Mouse (Mus musculus): Measurements from ENCODE around the gene Slc16a12. TPM values are rescaled to one million over a fixed set of nuclear protein-coding genes. Genes with fewer than 3 reads are reported as not detected.
A peak's percentile ranks its signal among the peaks of the same experiment; 100 is the strongest.

Gene Slc16a12
- polyA plus RNA-seq, 1 experiment from 2014 or later, result 37.2 TPM

DNA sequence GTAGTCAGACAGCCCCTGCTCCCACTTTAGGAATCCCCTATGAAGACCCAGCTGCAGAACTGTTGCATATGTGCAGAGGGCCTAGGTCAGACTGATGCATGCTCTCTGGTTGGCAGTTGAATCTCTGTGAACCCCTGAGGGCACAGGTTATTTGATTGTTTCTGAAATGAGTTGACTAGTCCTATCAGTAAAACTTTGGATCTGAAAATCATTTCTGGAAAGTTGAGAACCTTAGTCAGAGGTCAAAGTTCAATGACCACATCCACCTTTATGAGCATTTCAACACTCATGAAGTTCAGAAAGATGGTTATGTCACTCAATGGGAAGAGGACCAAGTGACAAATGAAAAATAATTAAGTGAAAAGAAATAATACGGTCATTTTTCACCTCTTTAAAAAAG, 61.6 kb downstream of the Slc16a12 start:
- WGBS (ENCODE audit: insufficient replicate concordance), result 93% methylated on average over 1 of the region's 1 CpGs
- ATAC-seq (replicated peaks; ENCODE audit: insufficient number of reproducible peaks, low FRiP score, low TSS enrichment), result no peak

DNA sequence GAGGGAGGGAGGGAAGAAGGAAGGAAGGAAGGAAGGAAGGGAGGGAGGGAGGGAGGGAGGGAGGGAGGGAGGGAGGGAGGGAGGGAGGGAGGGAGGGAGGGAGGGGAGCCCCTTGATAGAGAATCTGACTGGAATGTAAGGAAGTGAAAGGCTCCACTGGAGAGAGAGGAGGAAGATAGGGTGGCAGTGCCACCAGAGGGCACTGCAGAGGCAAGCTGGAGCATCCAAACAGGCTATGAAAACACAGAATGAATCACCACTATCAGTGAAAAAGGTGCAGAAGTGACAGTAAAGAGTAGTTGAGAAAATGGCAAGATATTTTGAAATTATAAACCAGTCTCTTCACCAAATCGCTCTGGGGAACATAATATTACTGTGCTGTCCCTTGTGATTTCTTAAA, 62.2 kb downstream of the Slc16a12 start:
- H3K9ac ChIP-seq (ENCODE audit: low read depth, low read length), result no peak overlapping the region
- 43% methylated on average over 1 of the region's 1 CpGs for WGBS (ENCODE audit: insufficient replicate concordance)
- no peak for ATAC-seq (replicated peaks; ENCODE audit: insufficient number of reproducible peaks, low FRiP score, low TSS enrichment)

More for the DNA sequence above, 61.6 kb downstream of the Slc16a12 start:
- no peaks in the 10 kb centered on the region for H3K9me3 ChIP-seq (replicated peaks; ENCODE audit: control insufficient read depth, low read length)
- no peak overlapping the region for H3K9ac ChIP-seq (ENCODE audit: low read depth, low read length)
- no peaks in the 10 kb centered on the region for H3K36me3 ChIP-seq (ENCODE audit: control insufficient read depth, insufficient read depth, low read length)
- H3K4me2 ChIP-seq, result no peak overlapping the region
- no peaks in the 10 kb centered on the region for H3K4me1 ChIP-seq (ENCODE audit: control insufficient read depth, insufficient read depth, low read length)
- H3K27me3 ChIP-seq (ENCODE audit: control insufficient read depth, insufficient read depth, low read length), result no peaks in the 10 kb centered on the region
- H3K4me3 ChIP-seq (ENCODE audit: low read depth, low read length), result no peak overlapping the region
- H3K27ac ChIP-seq (ENCODE audit: low read depth, low read length), result no peak overlapping the region

DNA sequence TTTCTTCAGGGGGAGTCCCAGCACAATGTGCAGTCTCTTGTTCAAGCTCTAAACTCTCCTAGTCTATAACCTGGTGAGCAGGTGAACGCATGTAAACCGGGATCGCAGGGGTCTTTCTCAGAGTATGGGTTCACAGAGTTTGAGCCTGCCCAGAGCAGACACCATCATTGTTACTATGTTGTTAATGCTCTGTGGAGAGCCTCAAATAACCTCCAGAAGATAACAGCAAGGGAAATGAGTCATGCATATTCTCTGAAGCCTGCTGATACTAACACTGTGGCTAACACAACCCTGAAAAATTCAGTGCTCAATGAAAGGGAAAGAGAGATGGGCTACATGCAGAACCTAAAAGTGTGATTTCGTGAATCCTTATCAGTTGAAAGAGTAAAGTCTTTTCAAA, 68.7 kb downstream of the Slc16a12 start:
- no peaks in the 10 kb centered on the region for H3K27me3 ChIP-seq (ENCODE audit: control insufficient read depth, insufficient read depth, low read length)
- no peak overlapping the region for H3K4me3 ChIP-seq (ENCODE audit: low read depth, low read length)
- no peaks in the 10 kb centered on the region for H3K9me3 ChIP-seq (replicated peaks; ENCODE audit: control insufficient read depth, low read length)
- WGBS (ENCODE audit: insufficient replicate concordance), result 59% methylated on average over 4 of the region's 4 CpGs
- no peaks in the 10 kb centered on the region for H3K36me3 ChIP-seq (ENCODE audit: control insufficient read depth, insufficient read depth, low read length)
- peak; percentile 55 for ATAC-seq (replicated peaks; ENCODE audit: insufficient number of reproducible peaks, low FRiP score, low TSS enrichment)
- H3K27ac ChIP-seq (ENCODE audit: low read depth, low read length), result no peak overlapping the region
- H3K9ac ChIP-seq (ENCODE audit: low read depth, low read length), result no peak overlapping the region
- no peak overlapping the region for H3K4me2 ChIP-seq
- H3K4me1 ChIP-seq (ENCODE audit: control insufficient read depth, insufficient read depth, low read length), result no peaks in the 10 kb centered on the region

More for the DNA sequence above, 62.2 kb downstream of the Slc16a12 start:
- H3K4me1 ChIP-seq (ENCODE audit: control insufficient read depth, insufficient read depth, low read length), result no peaks in the 10 kb centered on the region
- no peak overlapping the region for H3K4me3 ChIP-seq (ENCODE audit: low read depth, low read length)
- no peaks in the 10 kb centered on the region for H3K9me3 ChIP-seq (replicated peaks; ENCODE audit: control insufficient read depth, low read length)
- H3K27ac ChIP-seq (ENCODE audit: low read depth, low read length), result no peak overlapping the region
- H3K27me3 ChIP-seq (ENCODE audit: control insufficient read depth, insufficient read depth, low read length), result no peaks in the 10 kb centered on the region
- H3K36me3 ChIP-seq (ENCODE audit: control insufficient read depth, insufficient read depth, low read length), result no peaks in the 10 kb centered on the region
- H3K4me2 ChIP-seq, result no peak overlapping the region

DNA sequence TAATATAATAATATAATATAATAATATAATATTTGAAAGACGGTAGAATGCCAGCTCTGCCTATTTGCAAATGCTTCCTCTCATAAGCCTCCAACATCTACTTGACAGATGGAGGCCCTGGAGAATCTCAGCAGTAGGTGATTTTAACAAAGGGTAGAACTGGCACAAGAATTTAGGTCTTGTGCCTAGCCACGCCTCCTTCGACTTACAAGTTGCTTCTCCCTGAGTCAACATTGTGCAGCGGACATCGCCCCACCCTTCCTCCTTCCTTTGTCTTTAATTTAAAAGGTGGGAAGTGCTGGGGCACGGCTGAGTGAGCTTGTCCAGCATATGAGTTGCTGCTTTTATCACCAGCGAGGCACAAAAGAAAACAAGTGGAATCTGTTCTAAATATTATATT, 73.6 kb downstream of the Slc16a12 start:
- 70% methylated on average over 7 of the region's 7 CpGs for WGBS (ENCODE audit: insufficient replicate concordance)
- no peak overlapping the region for H3K4me3 ChIP-seq (ENCODE audit: low read depth, low read length)

DNA sequence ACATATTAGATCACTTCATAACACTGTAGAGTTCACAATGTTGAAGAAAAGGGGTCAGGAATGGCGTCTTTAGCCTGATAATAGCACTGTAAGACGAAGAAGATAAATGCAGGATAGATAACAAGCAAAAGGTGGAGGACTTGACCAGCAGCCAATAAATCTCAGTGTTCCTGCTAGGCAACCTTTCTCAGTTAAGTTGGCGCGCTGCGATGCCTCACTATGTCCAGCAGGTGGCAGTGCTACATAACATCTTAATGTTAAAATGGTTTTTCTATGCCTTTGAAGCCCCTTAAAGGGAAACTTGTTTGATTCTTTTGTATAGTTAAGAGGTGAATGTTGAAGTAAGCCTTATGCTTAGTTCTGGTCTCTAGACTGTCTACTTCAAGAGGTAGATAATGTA, 81.0 kb downstream of the Slc16a12 start:
- WGBS (ENCODE audit: insufficient replicate concordance), result 1% methylated on average over 5 of the region's 5 CpGs
- H3K9ac ChIP-seq (ENCODE audit: low read depth, low read length), result no peak overlapping the region
- H3K9me3 ChIP-seq (replicated peaks; ENCODE audit: control insufficient read depth, low read length), result no peaks in the 10 kb centered on the region
- no peak overlapping the region for H3K4me2 ChIP-seq
- H3K27ac ChIP-seq (ENCODE audit: low read depth, low read length), result no peak overlapping the region
- H3K36me3 ChIP-seq (ENCODE audit: control insufficient read depth, insufficient read depth, low read length), result no peaks in the 10 kb centered on the region
- ATAC-seq (replicated peaks; ENCODE audit: insufficient number of reproducible peaks, low FRiP score, low TSS enrichment), result no peak
- no peak overlapping the region for H3K4me3 ChIP-seq (ENCODE audit: low read depth, low read length)
- H3K27me3 ChIP-seq (ENCODE audit: control insufficient read depth, insufficient read depth, low read length), result no peaks in the 10 kb centered on the region
- 0 out of 2 replicates have a peak, but pooled peaks cover 5% of the 10 kb centered on the region for H3K4me1 ChIP-seq (ENCODE audit: control insufficient read depth, insufficient read depth, low read length)

More for the DNA sequence above, 73.6 kb downstream of the Slc16a12 start:
- H3K4me1 ChIP-seq (ENCODE audit: control insufficient read depth, insufficient read depth, low read length), result no peaks in the 10 kb centered on the region
- H3K27ac ChIP-seq (ENCODE audit: low read depth, low read length), result no peak overlapping the region
- no peaks in the 10 kb centered on the region for H3K27me3 ChIP-seq (ENCODE audit: control insufficient read depth, insufficient read depth, low read length)
- no peaks in the 10 kb centered on the region for H3K9me3 ChIP-seq (replicated peaks; ENCODE audit: control insufficient read depth, low read length)
- H3K9ac ChIP-seq (ENCODE audit: low read depth, low read length), result no peak overlapping the region
- H3K36me3 ChIP-seq (ENCODE audit: control insufficient read depth, insufficient read depth, low read length), result no peaks in the 10 kb centered on the region
- H3K4me2 ChIP-seq, result no peak overlapping the region
- no peak for ATAC-seq (replicated peaks; ENCODE audit: insufficient number of reproducible peaks, low FRiP score, low TSS enrichment)

DNA sequence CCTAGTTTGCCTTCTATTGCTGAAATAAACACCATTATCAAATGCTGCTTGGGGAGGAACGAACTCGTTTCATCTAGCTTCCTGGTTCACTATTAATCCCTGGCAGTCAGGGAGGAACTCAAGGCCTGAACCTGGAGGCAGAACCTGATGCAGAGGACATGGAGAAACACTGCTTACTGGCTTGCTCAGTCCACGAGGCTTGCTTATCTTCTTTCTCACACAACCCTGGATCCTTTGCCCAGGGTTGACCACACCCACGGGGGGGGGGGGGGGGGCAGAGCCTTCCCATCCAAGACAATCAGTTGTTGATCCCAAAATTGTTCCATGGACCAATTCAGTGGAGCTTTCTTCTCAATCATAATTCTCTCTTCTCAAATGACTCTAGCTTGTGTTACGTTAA, 84.3 kb downstream of the Slc16a12 start:
- H3K27me3 ChIP-seq (ENCODE audit: control insufficient read depth, insufficient read depth, low read length), result no peaks in the 10 kb centered on the region
- H3K4me3 ChIP-seq (ENCODE audit: low read depth, low read length), result no peak overlapping the region
- H3K4me1 ChIP-seq (ENCODE audit: control insufficient read depth, insufficient read depth, low read length), result 0 out of 2 replicates have a peak, but pooled peaks cover 5% of the 10 kb centered on the region
- peak; percentile 53; the same call in 1 of the 2 replicates for ATAC-seq (replicated peaks; ENCODE audit: insufficient number of reproducible peaks, low FRiP score, low TSS enrichment)
- WGBS (ENCODE audit: insufficient replicate concordance), result 42% methylated on average over 5 of the region's 5 CpGs
- 0 out of 2 replicates have a peak overlapping the region, but pooled peaks have one; percentile 3 for H3K9ac ChIP-seq (ENCODE audit: low read depth, low read length)
- H3K27ac ChIP-seq (ENCODE audit: low read depth, low read length), result peak overlapping the region; percentile 12; the same call in 1 of the 2 replicates
- H3K36me3 ChIP-seq (ENCODE audit: control insufficient read depth, insufficient read depth, low read length), result no peaks in the 10 kb centered on the region
- peak overlapping the region; percentile 60; the same call in 1 of the 2 replicates for H3K4me2 ChIP-seq
- H3K9me3 ChIP-seq (replicated peaks; ENCODE audit: control insufficient read depth, low read length), result no peaks in the 10 kb centered on the region

DNA sequence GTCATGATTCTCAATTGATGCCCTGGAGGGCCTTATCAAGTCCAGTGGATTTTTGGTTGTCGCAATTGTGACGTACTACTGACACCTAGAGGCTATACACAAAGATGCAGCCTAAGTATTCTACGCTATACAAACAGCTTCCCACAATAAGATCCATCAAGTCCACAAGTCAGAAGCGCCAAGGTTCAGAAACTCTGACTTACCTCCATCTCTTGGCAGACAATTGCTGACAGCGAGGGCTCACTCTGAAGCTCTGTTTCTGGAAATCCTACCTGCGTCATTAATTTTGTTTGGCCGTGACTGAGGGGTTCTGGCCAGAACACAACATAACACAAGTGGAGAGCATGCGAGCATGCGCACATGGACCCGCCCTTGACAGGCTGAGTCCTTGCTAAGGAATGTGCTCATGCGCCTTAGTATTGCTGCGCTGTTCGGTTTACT, 85.0 kb downstream of the Slc16a12 start:
- Histone ChIP-seq H3K4me1 (ENCODE audit: control insufficient read depth, insufficient read depth, low read length) (peaks cover 9% of the 10 kb centered on the region), H3K4me3 (ENCODE audit: low read depth, low read length) (peak overlapping the region; percentile 33), H3K27me3 (ENCODE audit: control insufficient read depth, insufficient read depth, low read length) (no peaks in the 10 kb centered on the region), H3K9ac (ENCODE audit: low read depth, low read length) (no peak overlapping the region), H3K9me3 (replicated peaks; ENCODE audit: control insufficient read depth, low read length) (no peaks in the 10 kb centered on the region), H3K36me3 (ENCODE audit: control insufficient read depth, insufficient read depth, low read length) (no peaks in the 10 kb centered on the region), H3K27ac (ENCODE audit: low read depth, low read length) (0 out of 2 replicates have a peak overlapping the region, but pooled peaks have one; percentile 12), H3K4me2 (peak overlapping the region; percentile 60)
- peak; percentile 88 for ATAC-seq (replicated peaks; ENCODE audit: insufficient number of reproducible peaks, low FRiP score, low TSS enrichment)
- WGBS (ENCODE audit: insufficient replicate concordance), result 12% methylated on average over 13 of the region's 13 CpGs

DNA sequence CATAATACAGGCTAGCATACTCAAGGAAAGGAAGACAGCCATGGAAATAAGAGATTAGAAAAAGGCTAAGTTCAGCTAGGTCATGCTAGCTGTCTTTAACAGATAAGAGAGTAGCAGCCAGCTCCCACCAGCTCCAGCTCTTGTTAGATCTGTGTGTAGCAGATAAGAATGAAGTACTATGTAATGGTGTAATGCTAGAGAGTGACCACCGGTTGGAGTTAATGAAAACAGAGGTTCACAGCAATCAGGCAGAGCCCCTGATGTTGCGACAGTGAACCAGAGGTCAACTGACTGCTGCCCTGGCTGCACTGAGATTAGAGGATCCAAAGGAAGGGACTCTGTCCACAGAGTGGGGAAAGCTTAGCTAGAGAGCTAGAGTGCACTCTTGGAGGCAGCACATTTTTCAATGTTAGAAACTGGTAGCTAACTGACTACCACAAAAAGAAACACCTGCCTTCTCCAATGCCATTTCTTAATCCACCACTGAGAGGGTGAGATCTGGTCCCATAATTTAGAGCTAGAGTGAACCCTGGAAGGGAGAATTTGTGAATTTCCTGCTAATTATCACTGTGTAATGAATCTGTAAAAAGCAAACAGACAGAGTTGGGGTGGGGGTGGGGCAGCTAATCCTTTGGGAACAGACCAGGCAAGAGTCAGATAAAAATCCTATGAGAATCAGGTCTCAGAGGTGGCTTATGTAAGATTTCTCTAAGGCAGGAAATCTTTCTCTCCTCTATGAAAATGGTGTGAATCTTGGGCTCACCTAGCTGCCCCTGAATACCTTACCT, 90.4 kb downstream of the Slc16a12 start:
- Histone ChIP-seq H3K27me3 (ENCODE audit: control insufficient read depth, insufficient read depth, low read length) (no peaks in the 10 kb centered on the region), H3K4me2 (no peak overlapping the region; the same call in 1 of the 2 replicates), H3K9me3 (replicated peaks; ENCODE audit: control insufficient read depth, low read length) (no peaks in the 10 kb centered on the region), H3K4me3 (ENCODE audit: low read depth, low read length) (no peak overlapping the region), H3K9ac (ENCODE audit: low read depth, low read length) (no peak overlapping the region), H3K36me3 (ENCODE audit: control insufficient read depth, insufficient read depth, low read length) (no peaks in the 10 kb centered on the region), H3K4me1 (ENCODE audit: control insufficient read depth, insufficient read depth, low read length) (peaks cover 12% of the 10 kb centered on the region), H3K27ac (ENCODE audit: low read depth, low read length) (peak overlapping the region; percentile 67)
- ATAC-seq (replicated peaks; ENCODE audit: insufficient number of reproducible peaks, low FRiP score, low TSS enrichment), result peak; percentile 98
- WGBS (ENCODE audit: insufficient replicate concordance), result 4% methylated on average over 2 of the region's 2 CpGs

Measured in heart, embryonic 11.5 days (tissue).